Mouse (Mus musculus) hindbrain, embryonic 16.5 days (tissue): ENCODE measurements at regions not wholly inside any gene's neighbourhood (a gene's known extent, or its start where the extent isn't known, plus 50 kb on each side); places are given as distances from the start of the nearest gene placed in this dataset.

ENCODE experiments used
- ATAC-seq: fragments of 200-750 bp; cut with Nextera tagmentation; 2 replicates; pipeline ENCODE4 v1.8.0; 2017; ENCODE audit warnings: moderate TSS enrichment, moderate library complexity
- H3K27ac ChIP-seq: fragments of 300-500 bp; sonication (generic); 2 replicates; pipeline ENCODE4 v1.5.1; 2014; ENCODE audit warnings: low read depth, mild to moderate bottlenecking, control low read depth, low read length, moderate library complexity
- H3K27me3 ChIP-seq: fragments of 300-500 bp; sonication (generic); replicated peaks from 2 replicates; pipeline ENCODE4 v1.6.1; 2014; ENCODE audit warnings: low read length; ENCODE audit not compliant: control insufficient read depth, insufficient read depth
- H3K36me3 ChIP-seq: fragments of 300-500 bp; sonication (generic); 2 replicates; pipeline ENCODE4 v1.6.1; 2014; ENCODE audit warnings: mild to moderate bottlenecking, low read length, moderate library complexity, mixed read lengths; ENCODE audit not compliant: control insufficient read depth, insufficient read depth
- H3K4me1 ChIP-seq: fragments of 300-500 bp; sonication (generic); 2 replicates; pipeline ENCODE4 v1.6.1; 2014; ENCODE audit warnings: low read depth, low read length; ENCODE audit not compliant: control insufficient read depth, insufficient read depth
- H3K4me2 ChIP-seq: fragments of 300-500 bp; sonication (generic); 2 replicates; pipeline ENCODE4 v1.6.1; 2014; ENCODE audit warnings: mild to moderate bottlenecking, low read length, control low read depth, moderate library complexity
- H3K4me3 ChIP-seq: fragments of 300-500 bp; sonication (generic); 2 replicates; pipeline ENCODE4 v1.5.1; 2014; ENCODE audit warnings: mild to moderate bottlenecking, low read length, control low read depth, moderate library complexity
- H3K9ac ChIP-seq: fragments of 300-500 bp; sonication (generic); 2 replicates; pipeline ENCODE4 v1.6.1; 2014; ENCODE audit warnings: low read depth, mild to moderate bottlenecking, control low read depth, low read length, moderate library complexity
- H3K9me3 ChIP-seq: fragments of 300-500 bp; sonication (generic); 2 replicates; pipeline ENCODE4 v1.6.1; 2014; ENCODE audit warnings: mild to moderate bottlenecking, low read length, moderate library complexity; ENCODE audit not compliant: control insufficient read depth
- WGBS: fragments of 180-500 bp; shearing (Covaris S2); extraction: QIAGEN DNeasy Blood & Tissue Kit; methylation state at CpG from one replicate; pipeline ENCODE4 v1.1.7; 2014; 5-methylcytosine and 5-hydroxymethylcytosine counted together

DNA sequence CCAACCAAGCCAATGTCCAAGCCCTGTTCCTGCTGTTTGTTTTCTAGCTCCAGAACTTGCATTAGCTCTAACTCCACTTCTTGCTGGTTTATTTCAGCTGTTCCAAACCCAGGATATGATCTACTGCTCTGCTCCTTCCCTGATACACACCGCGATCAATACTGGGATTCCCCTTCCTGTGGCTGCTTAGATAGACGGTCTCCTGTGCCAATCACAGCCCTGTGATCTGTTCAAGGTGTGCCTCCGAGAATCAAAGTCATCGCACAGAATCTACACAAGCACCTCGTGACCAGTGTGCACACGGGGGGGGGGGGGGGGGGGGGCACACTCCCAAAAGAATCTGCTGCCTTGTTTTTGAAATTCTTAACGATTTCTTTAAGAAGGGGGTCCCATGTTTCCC is 91.9 kb upstream of the Glrp1 start:
- H3K27me3 ChIP-seq, result no peaks in the 10 kb centered on the region
- H3K9me3 ChIP-seq, result no peaks in the 10 kb centered on the region
- 84% methylated on average over 8 of the region's 8 CpGs for WGBS
- no peak overlapping the region for H3K27ac ChIP-seq
- H3K4me3 ChIP-seq, result no peak overlapping the region
- no peak overlapping the region for H3K9ac ChIP-seq
- H3K4me1 ChIP-seq, result no peaks in the 10 kb centered on the region
- H3K36me3 ChIP-seq, result no peaks in the 10 kb centered on the region
- H3K4me2 ChIP-seq, result no peak overlapping the region
- ATAC-seq, result no peak

- Histone ChIP-seq H3K27ac (no peak overlapping the region), H3K36me3 (no peaks in the 10 kb centered on the region), H3K4me2 (no peak overlapping the region), H3K4me3 (no peak overlapping the region), H3K9ac (no peak overlapping the region), H3K27me3 (no peaks in the 10 kb centered on the region), H3K9me3 (no peaks in the 10 kb centered on the region), H3K4me1 (no peaks in the 10 kb centered on the region)
- WGBS, result 90% methylated on average over 1 of the region's 1 CpGs
- ATAC-seq, result no peak
Measured at GRCm38 (mm10) chr1:88600145-88600544, 90.3 kb upstream of the Glrp1 start.

DNA sequence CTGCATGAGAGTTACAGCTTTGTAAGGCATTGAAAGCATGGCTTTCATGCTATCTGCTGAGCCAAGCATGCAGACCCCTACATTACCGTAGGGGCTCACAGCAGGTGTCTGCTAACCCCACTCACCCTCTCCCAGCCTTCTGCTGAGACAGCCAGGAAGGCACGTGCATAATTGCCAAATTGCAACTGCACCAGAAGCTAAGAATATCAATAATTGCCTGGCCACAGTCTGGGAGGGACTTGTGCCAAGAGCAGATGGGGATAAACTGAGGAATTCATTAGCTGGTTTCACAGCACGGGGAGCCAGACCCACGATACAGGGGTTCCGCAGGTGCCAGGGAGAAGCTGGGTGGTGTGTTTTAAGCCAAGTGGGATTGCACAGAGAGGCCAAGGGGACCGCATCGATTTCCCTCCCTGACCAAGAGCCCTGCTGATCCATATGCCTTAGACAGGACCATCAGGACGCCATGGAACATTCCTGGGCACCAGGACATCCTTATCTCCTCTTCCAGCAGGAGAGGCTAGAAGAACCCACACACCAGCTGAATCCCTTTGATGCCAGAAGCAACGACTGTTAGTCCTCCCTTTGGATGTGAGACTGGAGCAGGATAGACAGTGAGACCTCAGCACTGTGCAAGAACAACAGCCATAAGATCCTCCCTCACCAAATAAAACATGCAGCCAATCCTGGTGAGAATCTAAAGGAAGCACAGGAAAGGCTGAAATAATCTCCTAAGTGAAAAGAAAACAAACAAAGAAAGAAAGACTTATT is 84.8 kb upstream of the Glrp1 start:
- no peak overlapping the region for H3K9ac ChIP-seq
- 30% methylated on average over 9 of the region's 9 CpGs for WGBS
- ATAC-seq, result peak; percentile 42; the same call in 1 of the 2 replicates
- peaks cover 4% of the 10 kb centered on the region; the same call in 1 of the 2 replicates for H3K4me1 ChIP-seq
- H3K27me3 ChIP-seq, result no peaks in the 10 kb centered on the region
- H3K4me2 ChIP-seq, result no peak overlapping the region
- no peak overlapping the region for H3K27ac ChIP-seq
- no peaks in the 10 kb centered on the region for H3K36me3 ChIP-seq
- no peak overlapping the region for H3K4me3 ChIP-seq
- H3K9me3 ChIP-seq, result no peaks in the 10 kb centered on the region

DNA sequence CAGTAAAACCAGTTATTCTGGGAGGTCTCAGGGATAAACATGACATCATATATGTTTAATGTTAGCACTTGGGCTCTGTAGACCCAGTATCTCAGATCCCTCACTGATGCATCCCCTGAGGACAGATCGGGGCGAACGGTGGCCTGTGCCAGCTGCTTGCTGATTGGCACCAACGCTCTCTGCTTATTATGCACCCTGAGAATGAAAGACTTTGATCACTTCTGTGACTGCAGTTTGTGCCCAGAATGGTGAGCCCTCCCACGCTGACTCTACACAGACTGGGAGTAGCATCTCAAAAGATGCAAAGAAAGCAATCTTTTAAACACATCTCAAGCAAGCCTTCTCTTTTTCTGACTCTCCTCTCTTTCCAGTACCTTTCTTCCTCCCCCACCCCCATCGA is 82.2 kb upstream of the Glrp1 start:
- H3K9ac ChIP-seq, result no peak overlapping the region
- H3K4me1 ChIP-seq, result peaks cover 4% of the 10 kb centered on the region; the same call in 1 of the 2 replicates
- no peak; the same call in 1 of the 2 replicates for ATAC-seq
- WGBS, result 52% methylated on average over 6 of the region's 6 CpGs
- no peaks in the 10 kb centered on the region for H3K36me3 ChIP-seq
- H3K4me3 ChIP-seq, result no peak overlapping the region
- no peaks in the 10 kb centered on the region for H3K9me3 ChIP-seq
- no peaks in the 10 kb centered on the region for H3K27me3 ChIP-seq
- H3K4me2 ChIP-seq, result no peak overlapping the region
- no peak overlapping the region for H3K27ac ChIP-seq

GRCm38 (mm10) chr1:88590802-88591380 is 81.0 kb upstream of the Glrp1 start:
- Histone ChIP-seq H3K27me3 (no peaks in the 10 kb centered on the region), H3K4me3 (no peak overlapping the region), H3K4me1 (peaks cover 4% of the 10 kb centered on the region; the same call in 1 of the 2 replicates), H3K9ac (no peak overlapping the region), H3K4me2 (no peak overlapping the region), H3K36me3 (no peaks in the 10 kb centered on the region), H3K27ac (no peak overlapping the region), H3K9me3 (no peaks in the 10 kb centered on the region)
- 73% methylated on average over 9 of the region's 9 CpGs for WGBS
- ATAC-seq, result no peak

DNA sequence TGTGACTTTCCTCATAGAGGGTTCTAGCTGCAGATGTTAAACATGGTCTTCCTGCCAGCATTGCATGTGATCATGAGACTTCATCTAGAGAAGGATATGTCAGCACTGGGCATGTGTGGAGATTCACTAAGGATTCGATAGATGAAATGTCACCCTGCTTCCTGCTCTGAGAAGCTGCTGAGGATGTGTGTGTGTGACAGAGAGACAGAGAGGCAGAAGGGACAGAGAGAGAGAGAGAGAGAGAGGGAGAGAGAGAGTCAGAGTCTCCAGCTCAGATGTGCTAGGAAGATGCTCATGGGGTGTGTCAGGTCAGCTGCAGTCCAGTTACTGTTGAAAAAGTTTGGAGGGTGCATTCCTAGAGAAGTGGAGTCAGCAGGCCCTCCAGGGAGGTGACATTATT is 78.9 kb upstream of the Glrp1 start:
- no peaks in the 10 kb centered on the region; the same call in 1 of the 2 replicates for H3K4me1 ChIP-seq
- H3K9ac ChIP-seq, result no peak overlapping the region
- ATAC-seq, result no peak
- WGBS, result 88% methylated on average over 1 of the region's 1 CpGs
- no peak overlapping the region for H3K4me2 ChIP-seq
- no peak overlapping the region for H3K27ac ChIP-seq
- no peaks in the 10 kb centered on the region for H3K9me3 ChIP-seq
- H3K36me3 ChIP-seq, result no peaks in the 10 kb centered on the region
- H3K27me3 ChIP-seq, result no peaks in the 10 kb centered on the region
- no peak overlapping the region for H3K4me3 ChIP-seq

DNA sequence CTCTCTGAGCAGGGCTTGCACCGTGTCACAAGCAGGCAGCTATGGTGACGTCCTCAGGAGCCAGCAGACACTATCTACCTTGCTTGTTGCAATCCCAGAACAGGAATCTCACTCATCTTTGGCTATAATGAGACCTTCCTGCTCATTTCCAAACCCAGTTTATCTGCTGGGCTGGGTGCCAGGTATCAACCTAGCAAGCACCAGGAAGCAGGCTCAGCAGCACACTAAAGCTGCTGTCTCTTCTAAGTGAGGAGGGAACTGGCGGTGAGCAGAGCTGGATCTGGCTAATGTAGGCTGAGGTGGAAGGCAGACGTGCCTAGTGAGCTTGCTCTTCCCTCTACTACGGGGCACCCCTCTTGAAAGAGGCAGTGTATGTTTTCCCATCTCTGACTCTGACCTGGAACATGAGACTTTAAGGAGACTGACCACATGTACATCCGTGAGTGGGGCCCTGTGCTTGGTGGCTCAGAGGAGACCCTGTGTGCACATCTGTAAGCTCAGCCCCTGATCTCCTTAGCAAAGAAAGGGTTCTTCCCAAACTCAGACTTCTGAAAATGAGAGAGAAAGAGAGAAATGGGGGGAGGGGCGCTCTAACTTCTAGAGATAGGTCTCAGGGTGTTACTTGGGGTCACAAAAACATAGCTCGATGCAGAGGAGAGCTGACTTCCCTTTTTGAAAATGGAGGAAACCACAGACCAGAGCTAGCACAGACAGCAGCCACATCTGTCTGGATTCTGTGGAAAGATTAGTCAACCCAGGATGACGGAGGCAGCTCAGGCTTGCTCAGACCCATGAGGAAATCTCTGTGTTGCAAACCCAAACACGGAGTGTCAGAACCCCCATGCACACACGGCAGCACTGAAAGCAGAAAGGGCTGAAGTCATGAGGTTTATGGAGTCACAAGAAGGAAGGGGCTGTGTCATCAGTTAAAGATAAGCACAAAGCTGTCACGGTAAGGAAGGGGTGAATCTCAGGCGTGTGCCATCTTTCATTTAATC is 77.3 kb upstream of the Glrp1 start:
- Histone ChIP-seq H3K4me1 (no peaks in the 10 kb centered on the region; the same call in 1 of the 2 replicates), H3K9me3 (no peaks in the 10 kb centered on the region), H3K27me3 (no peaks in the 10 kb centered on the region), H3K27ac (no peak overlapping the region), H3K4me2 (no peak overlapping the region), H3K36me3 (no peaks in the 10 kb centered on the region), H3K4me3 (no peak overlapping the region), H3K9ac (no peak overlapping the region)
- WGBS, result 78% methylated on average over 13 of the region's 13 CpGs
- no peak for ATAC-seq

GRCm38 (mm10) chr1:88586128-88586527 is 76.3 kb upstream of the Glrp1 start:
- Histone ChIP-seq H3K4me2 (no peak overlapping the region), H3K27ac (no peak overlapping the region), H3K9me3 (no peaks in the 10 kb centered on the region), H3K27me3 (no peaks in the 10 kb centered on the region), H3K9ac (no peak overlapping the region), H3K4me1 (no peaks in the 10 kb centered on the region), H3K4me3 (no peak overlapping the region), H3K36me3 (no peaks in the 10 kb centered on the region)
- ATAC-seq, result no peak
- WGBS, result 85% methylated on average over 2 of the region's 2 CpGs
